Mouse (Mus musculus): ENCODE measurements at regions not wholly inside any gene's neighbourhood (a gene's known extent, or its start where the extent isn't known, plus 50 kb on each side); places are given as distances from the start of the nearest gene placed in this dataset.
A peak's percentile ranks its signal among the peaks of the same experiment; 100 is the strongest.

DNA sequence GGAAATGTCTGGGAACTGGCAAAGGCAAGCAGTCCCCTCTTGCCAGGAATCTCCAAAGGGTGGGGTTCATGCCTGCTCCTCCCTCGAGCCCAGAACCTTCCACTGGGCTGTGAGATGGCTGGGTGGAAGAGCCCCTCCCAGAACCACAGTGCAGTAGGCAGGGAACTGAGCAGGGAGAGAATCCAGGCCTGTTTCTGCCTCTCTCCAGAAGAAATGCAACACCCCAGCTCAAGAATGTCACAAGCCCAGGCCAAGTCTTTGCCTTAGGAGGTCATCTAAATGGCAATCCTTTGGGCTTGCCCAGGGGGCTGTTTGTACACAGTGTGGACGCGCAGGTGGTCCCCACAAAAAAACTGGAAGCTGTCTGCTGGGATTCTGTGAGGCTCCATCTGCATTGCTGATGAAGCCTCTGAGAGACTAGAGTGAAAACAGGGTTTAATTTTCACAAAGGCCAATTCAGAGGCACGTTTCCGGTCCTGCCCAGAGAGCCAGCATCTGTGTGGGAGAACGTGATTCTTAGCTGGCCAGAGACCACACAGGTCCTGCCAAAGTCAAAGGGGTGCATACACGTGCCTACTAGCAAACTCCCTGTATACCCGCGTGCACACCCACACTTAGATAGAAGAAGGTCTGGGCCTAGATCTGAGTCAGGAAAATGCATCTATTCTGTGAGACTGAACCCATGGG lies 129.0 kb downstream of the Hmg20a start:
- DNase-seq (ENCODE audit: low read depth), result no peak

GRCm38 (mm10) chr9:56549774-56550173 lies 131.4 kb downstream of the Hmg20a start:
- peak; percentile 63 for DNase-seq (ENCODE audit: low read depth)

DNA sequence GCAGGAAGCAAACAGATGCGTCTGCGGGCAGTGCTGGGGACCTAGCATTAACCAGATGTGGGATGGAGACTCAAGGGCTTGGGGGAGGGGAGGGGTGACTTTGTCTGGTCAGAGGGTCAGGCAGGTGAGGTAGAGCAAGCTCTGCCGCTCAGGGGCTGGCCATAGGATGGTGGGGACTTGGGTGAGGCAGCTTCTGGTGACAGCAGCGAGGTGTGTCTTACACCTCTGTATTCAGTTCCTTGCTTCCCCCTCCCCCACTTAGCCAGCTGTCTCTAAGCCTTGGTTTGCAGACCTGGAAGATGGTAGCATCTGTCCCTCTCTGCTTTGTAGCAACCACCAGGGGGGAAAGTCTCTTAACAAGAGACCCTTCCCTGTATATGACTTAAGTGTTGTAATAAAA lies 131.8 kb downstream of the Hmg20a start:
- no peak for DNase-seq (ENCODE audit: low read depth)

DNA sequence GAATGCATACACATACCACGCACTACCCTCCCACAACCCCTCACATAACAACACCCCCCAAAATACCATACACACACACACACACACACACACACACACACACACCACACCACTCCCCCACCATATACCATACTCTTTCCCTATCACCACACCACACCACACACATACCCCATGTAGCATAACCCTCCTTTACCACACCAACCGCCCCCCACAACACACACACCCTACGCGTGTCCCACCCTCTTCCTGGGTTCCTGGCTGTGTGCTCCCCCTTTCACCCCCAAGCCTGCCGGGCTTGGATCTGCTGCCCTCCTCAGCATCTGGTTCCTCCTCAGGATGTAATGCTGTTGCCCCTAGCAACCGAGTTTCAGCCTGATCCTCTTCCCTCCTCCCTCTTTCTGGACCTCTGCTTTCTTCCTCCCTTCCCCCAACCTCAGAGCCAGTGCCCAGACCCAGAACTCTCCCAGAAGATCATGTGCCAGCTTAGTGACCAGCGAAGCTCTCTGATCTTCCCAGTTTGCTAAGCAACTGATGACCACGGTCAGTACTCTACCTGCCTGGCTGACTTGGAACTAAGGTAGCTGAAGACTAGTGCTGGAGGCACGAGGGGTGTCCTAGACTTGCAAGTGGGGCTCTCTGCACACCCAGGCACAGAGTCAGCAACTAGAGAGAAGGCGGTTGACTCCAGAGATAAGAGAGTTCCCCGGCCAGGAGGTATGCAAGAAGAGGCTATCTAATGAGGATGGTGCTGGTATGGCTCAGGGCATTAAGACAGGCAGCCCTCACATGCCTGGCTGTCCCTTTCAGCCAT lies 133.2 kb downstream of the Hmg20a start:
- no peak for DNase-seq (ENCODE audit: low read depth)

- no peak for DNase-seq (ENCODE audit: low read depth)
These were observed 133.8 kb downstream of the Hmg20a start for GRCm38 (mm10) chr9:56552187-56552686.

DNA sequence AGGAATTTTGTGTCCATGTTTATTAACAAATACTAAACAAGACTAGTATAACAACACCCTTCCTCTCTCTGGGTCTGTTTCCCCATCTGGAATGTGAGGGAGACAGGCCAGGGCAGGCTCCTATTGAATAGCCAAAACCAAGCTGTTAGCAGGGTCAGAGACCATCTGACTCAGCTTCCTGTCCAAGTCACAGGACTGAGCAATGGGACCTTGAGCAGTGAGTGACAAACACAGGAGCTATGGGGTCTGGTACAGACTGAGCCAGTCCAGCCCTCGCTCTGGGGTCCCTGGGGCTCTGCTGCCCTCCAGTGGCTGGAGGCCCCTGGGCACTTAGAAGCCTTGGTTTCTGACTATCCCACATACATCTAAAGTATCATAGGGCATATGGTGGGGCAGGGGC lies 134.4 kb downstream of the Hmg20a start:
- peak; percentile 96 for DNase-seq (ENCODE audit: low read depth)

GRCm38 (mm10) chr9:56553626-56554025 lies 135.2 kb downstream of the Hmg20a start:
- no peak for DNase-seq (ENCODE audit: low read depth)

DNA sequence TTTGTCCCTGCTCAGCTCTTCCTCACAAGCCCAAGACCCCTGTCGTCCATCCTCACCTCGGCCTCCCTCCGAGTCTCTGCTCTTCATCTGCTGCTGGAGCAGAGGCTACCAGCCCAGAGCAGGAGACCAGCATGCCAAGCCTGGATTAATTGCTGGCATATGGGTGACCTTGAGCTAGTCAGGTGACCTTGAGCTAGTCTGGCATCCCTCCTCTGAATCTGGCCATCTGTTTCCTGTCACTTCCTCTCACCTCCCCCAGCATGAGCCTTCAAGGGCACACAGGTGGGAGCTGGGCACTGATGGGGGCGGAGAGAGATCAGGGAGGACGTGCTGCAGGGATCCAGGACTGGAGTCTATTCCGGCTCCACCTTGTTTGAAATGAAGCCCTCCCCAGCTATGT lies 135.7 kb downstream of the Hmg20a start:
- peak; percentile 38 for DNase-seq (ENCODE audit: low read depth)

- no peak for DNase-seq (ENCODE audit: low read depth)
These were observed 141.3 kb downstream of the Hmg20a start for GRCm38 (mm10) chr9:56559618-56560144.

DNA sequence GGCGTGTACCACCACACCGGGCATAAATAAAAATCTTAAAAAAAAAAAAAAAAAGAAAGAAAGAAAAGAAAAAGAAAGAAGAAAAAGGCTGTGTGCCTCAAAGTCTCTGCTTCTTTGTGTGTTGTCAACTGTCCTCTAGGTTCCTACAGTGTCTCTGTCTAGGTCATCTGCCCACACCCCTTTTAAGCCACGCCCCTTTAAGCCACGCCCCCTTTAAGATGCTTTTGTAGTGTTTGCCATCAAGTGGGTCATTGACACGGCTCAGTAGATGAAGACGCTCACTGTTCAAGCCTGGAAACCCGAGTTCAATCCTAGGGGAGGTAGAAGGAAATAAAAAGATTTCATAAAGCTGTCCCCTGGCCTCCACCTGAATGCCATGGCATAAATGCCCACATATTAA lies 144.0 kb downstream of the Hmg20a start:
- no peak for DNase-seq (ENCODE audit: low read depth)

DNA sequence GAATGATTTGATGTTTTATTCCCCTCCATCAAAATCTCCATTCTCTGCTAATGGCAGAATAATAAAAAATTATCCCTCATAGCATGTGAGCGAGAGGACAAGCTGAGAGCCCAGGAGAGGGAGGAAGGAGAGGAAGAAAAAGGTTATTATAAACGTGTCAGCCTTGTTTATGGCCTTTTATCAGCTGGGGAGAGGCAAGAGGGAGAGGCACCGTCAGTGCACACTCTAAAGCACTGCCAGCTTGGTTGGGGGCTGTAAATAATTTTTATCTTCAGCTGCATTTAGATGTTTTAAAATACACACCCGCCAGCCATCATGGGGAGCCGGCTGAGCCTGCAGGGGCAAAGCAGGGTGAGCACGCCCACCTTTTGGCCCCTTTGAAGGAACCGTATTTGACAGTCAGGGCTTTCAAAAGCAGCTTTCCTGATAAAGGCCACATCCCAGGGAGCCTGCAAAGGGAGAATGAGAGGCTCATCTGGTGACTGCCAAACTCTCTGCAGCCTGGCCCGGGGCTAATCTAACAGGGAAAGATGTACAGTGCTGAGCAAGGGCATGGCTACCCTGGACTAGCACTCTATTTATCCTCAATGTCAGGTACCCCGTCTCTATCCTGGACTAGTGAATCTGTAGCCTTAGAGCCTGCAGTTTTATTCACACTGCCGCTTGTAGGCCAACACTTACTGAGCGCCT lies 145.8 kb downstream of the Hmg20a start:
- DNase-seq (ENCODE audit: low read depth), result no peak

All from 416B (cell line).